Mouse (Mus musculus) skeletal muscle tissue, postnatal 0 days (tissue): Measurements from ENCODE around the gene Olfr69. TPM values are rescaled to one million over a fixed set of nuclear protein-coding genes. Genes with fewer than 3 reads are reported as not detected.

ENCODE experiments used
- polyA plus RNA-seq: library from polyadenylated mRNA; unstranded; fragments of >200 nt; fragmentation: Nextera tagmentation; extraction: Ambion mirVana; gene quantifications from 2 replicates; pipeline ENCODE4 v1.2.1, GENCODE M21; 2015

Olfr69 gene
- polyA plus RNA-seq: not detected in 2 replicates

GRCm38 (mm10) chr7:103771494-103771893 lies at the start of gene Olfr69:
TSS of gene Olfr69 (minus strand) at chr7:103771594.

GRCm38 (mm10) chr7:103813766-103814165 lies 42.4 kb upstream of the Olfr69 start, which contains the start of gene Hbb-bt:
TSS of gene Hbb-bt (minus strand) at chr7:103813996.

GRCm38 (mm10) chr7:103791721-103792120 lies 20.3 kb upstream of the Olfr69 start, which contains the start of gene Olfr67:
TSS of gene Olfr67 (minus strand) at chr7:103791821.

GRCm38 (mm10) chr7:103779598-103779997 lies 8.2 kb upstream of the Olfr69 start, which contains the start of gene Olfr68:
TSS of gene Olfr68 (minus strand) at chr7:103779698.

GRCm38 (mm10) chr7:103757233-103757632 lies 14.2 kb downstream of the Olfr69 start, which contains the start of gene Olfr630:
TSS of gene Olfr630 (minus strand) at chr7:103757333.

GRCm38 (mm10) chr7:103744843-103745242 lies 26.6 kb downstream of the Olfr69 start, which contains the start of gene Olfr629:
TSS of gene Olfr629 (minus strand) at chr7:103744943.

GRCm38 (mm10) chr7:103730074-103730473 lies 41.3 kb downstream of the Olfr69 start, which contains the start of gene Olfr628:
TSS of gene Olfr628 (plus strand) at chr7:103730374.

Other genes with a start within 250 kb of the Olfr69 start
- gene Olfr612, start 228.9 kb downstream of the Olfr69 start, polyA plus RNA-seq: not detected in 2 replicates
- gene Olfr613, start 223.5 kb downstream of the Olfr69 start, polyA plus RNA-seq: not detected in 2 replicates
- gene Olfr615, start 215.5 kb downstream of the Olfr69 start, polyA plus RNA-seq: not detected in 2 replicates
- not detected in 2 replicates for gene Olfr616, start 202.5 kb downstream of the Olfr69 start, polyA plus RNA-seq
- not detected in 2 replicates for gene Olfr617, start 198.5 kb downstream of the Olfr69 start, polyA plus RNA-seq
- gene Olfr618, start 181.5 kb downstream of the Olfr69 start, polyA plus RNA-seq: not detected in 2 replicates
- gene Olfr619, start 171.0 kb downstream of the Olfr69 start, polyA plus RNA-seq: not detected in 2 replicates
- not detected in 2 replicates for gene Olfr620, start 159.1 kb downstream of the Olfr69 start, polyA plus RNA-seq
- not detected in 2 replicates for gene Olfr622, start 128.9 kb downstream of the Olfr69 start, polyA plus RNA-seq
- gene Olfr623, start 107.9 kb downstream of the Olfr69 start, polyA plus RNA-seq: not detected in 2 replicates
- 0.03 and 0.06 TPM in 2 replicates for gene Olfr624, start 100.4 kb downstream of the Olfr69 start, polyA plus RNA-seq
- gene Olfr625-ps1, start 88.9 kb downstream of the Olfr69 start, polyA plus RNA-seq: not detected in 2 replicates
- gene Olfr243, start 56.9 kb downstream of the Olfr69 start, polyA plus RNA-seq: not detected in 2 replicates
- not detected in 2 replicates for gene Olfr628, start 41.2 kb downstream of the Olfr69 start, polyA plus RNA-seq
- not detected in 2 replicates for gene Olfr629, start 26.7 kb downstream of the Olfr69 start, polyA plus RNA-seq
- gene Olfr630, start 14.3 kb downstream of the Olfr69 start, polyA plus RNA-seq: not detected in 2 replicates
- gene Olfr68, start 8.1 kb upstream of the Olfr69 start, polyA plus RNA-seq: not detected in 2 replicates
- not detected in 2 replicates for gene Olfr67, start 20.2 kb upstream of the Olfr69 start, polyA plus RNA-seq
- 421 and 497 TPM in 2 replicates for gene Hbb-bt, start 42.4 kb upstream of the Olfr69 start, polyA plus RNA-seq
- 1,956 and 2,204 TPM in 2 replicates for gene Hbb-bs, start 56.5 kb upstream of the Olfr69 start, polyA plus RNA-seq
- gene Hbb-bh2, start 68.9 kb upstream of the Olfr69 start, polyA plus RNA-seq: not detected in 2 replicates
- not detected in 2 replicates for gene Hbb-bh1, start 71.6 kb upstream of the Olfr69 start, polyA plus RNA-seq
- not detected in 2 replicates for gene Hbb-y, start 81.6 kb upstream of the Olfr69 start, polyA plus RNA-seq
- not detected in 2 replicates for gene Olfr66, start 114.7 kb upstream of the Olfr69 start, polyA plus RNA-seq
- not detected in 2 replicates for gene Olfr64, start 122.9 kb upstream of the Olfr69 start, polyA plus RNA-seq
- not detected in 2 replicates for gene Olfr65, start 131.9 kb upstream of the Olfr69 start, polyA plus RNA-seq
- gene Olfr631, start 157.2 kb upstream of the Olfr69 start, polyA plus RNA-seq: not detected in 2 replicates
- gene Olfr632, start 162.8 kb upstream of the Olfr69 start, polyA plus RNA-seq: not detected in 2 replicates
- not detected in 2 replicates for gene Olfr633, start 172.8 kb upstream of the Olfr69 start, polyA plus RNA-seq
- gene Olfr635, start 199.6 kb upstream of the Olfr69 start, polyA plus RNA-seq: not detected in 2 replicates
- not detected in 2 replicates for gene Olfr638, start 227.2 kb upstream of the Olfr69 start, polyA plus RNA-seq
- not detected in 2 replicates for gene Olfr639, start 245.7 kb upstream of the Olfr69 start, polyA plus RNA-seq